Mouse (Mus musculus) bone marrow, adult 2 months (tissue): ENCODE data around the gene Zfy2. TPM values are rescaled to one million over a fixed set of nuclear protein-coding genes. Genes with fewer than 3 reads are reported as not detected.

Experiments
- H3K27ac ChIP-seq: fragments of 200-500 bp; 2 replicates; pipeline ENCODE4 v1.5.1; 2012; ENCODE audit warnings: low read depth, mild to moderate bottlenecking, control low read depth, inconsistent platforms, low read length; ENCODE audit not compliant: control insufficient read depth, poor library complexity, insufficient read depth
- H3K4me1 ChIP-seq: fragments of 200-500 bp; 2 replicates; pipeline ENCODE4 v1.6.1; 2011; ENCODE audit warnings: low read length; ENCODE audit not compliant: control insufficient read depth, insufficient read depth
- H3K4me3 ChIP-seq: fragments of 200-500 bp; replicated peaks from 2 replicates; pipeline ENCODE3; 2011; ENCODE audit warnings: mild to moderate bottlenecking, low read depth, low read length, control low read depth; ENCODE audit not compliant: control insufficient read depth
- CTCF ChIP-seq: fragments of 200-500 bp; IDR thresholded peaks from 2 replicates; pipeline ENCODE4 v1.5.1; 2011; ENCODE audit warnings: low read length, control low read depth; ENCODE audit not compliant: control insufficient read depth, insufficient read depth
- POLR2A ChIP-seq: fragments of 200-500 bp; IDR thresholded peaks from 2 replicates; pipeline ENCODE4 v1.6.1; 2011; ENCODE audit warnings: low read depth, mild to moderate bottlenecking, control low read depth, low read length, borderline replicate concordance; ENCODE audit not compliant: control insufficient read depth
- WGBS: fragments of 180-500 bp; shearing (Covaris S2); methylation state at CpG from one replicate; pipeline ENCODE4 v1.1.7; 2018; 5-methylcytosine and 5-hydroxymethylcytosine counted together
- polyA plus RNA-seq: library from polyadenylated mRNA; stranded (reverse); fragments of >200 nt; gene quantifications from 2 replicates; pipeline ENCODE4 v1.2.4, GENCODE M21; 2011; ENCODE audit warnings: low replicate concordance; ENCODE audit not compliant: missing spikeins, insufficient read depth, insufficient read length

Zfy2 gene
- polyA plus RNA-seq, result not detected in 2 replicates

DNA sequence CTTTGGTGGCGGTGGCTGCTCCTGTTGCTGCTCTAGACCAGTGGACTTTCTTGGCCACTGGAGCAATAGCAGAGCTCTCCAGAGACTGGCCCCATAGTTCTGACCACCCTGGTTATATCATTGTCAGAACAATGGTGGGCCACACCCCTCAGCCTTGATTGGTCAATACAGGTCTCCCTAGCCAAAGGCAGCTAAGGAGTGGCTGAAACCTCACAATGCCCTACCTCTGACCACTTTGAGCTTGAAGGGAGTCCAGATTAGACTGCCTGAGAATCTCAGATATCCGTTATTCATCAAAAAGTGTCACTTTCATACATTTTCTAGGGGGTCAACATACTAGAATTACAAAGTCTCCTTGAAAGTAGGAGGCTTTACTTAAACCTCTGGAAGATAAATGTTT is at the start of gene Zfy2:
TSS of gene Zfy2 (minus strand) at position 101 of the 400 bp plus-strand sequence.
- WGBS, result 59% methylated on average over 2 of the region's 2 CpGs

More for the DNA sequence above, at the start of gene Zfy2:
- Histone ChIP-seq H3K4me3 (no peak within 1 kb of the TSS), H3K27ac (no peak within 1 kb of the TSS), H3K4me1 (no peaks in the 10 kb centered on the region)
- TF ChIP-seq POLR2A (no peak), CTCF (no peak)
